Mouse (Mus musculus): ENCODE results near the gene Brk1. TPM values are rescaled to one million over a fixed set of nuclear protein-coding genes. Genes with fewer than 3 reads are reported as not detected.
A peak's percentile ranks its signal among the peaks of the same experiment; 100 is the strongest.

Gene Brk1
- total and polyA plus RNA-seq, 3 experiments = 147 to 161 TPM; not detected in 1

DNA sequence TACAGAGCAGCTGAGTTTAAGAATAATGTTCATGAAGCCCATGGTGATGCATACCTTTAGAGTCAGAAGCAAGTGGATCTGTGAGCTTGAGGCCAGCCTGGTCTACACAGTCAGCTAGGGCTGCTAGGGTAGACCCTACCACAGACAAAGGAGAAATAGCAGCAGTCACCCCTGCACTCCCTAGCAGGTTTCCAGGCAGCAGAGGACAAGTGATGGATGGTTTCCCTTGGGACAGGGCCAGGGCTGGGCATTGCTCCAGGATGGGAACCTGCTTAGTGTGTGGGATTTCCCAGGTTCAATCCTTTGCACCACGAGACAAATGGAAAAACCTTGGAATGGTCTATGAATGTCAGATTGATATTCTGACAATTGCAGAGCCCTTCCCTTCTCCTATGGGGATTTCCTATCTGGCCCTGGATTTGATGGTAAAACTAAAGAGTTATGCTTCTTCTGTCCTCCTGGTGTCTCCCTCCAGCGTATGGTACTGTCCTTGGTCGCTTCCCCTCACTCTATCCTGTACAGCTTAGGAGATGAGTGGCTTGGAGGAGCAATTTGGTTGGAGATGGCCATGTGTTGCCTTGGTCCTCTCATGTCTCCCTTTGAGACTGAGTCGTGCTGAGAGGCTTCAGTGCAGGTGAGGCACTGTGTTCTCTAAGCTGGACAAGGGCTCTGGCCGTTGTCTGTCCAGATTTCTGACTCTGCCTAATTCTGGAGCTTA is 17.9 kb upstream of the Brk1 start:
- no peaks in the 10 kb centered on the region for H3K4me1 ChIP-seq (ENCODE audit: control insufficient read depth in 1 of 2, insufficient read depth in 2 of 2, low read length in 2 of 2)
- H3K79me2 ChIP-seq (ENCODE audit: control insufficient read depth, insufficient read depth, low read length, poor library complexity) = no peaks in the 10 kb centered on the region
- H3K9me3 ChIP-seq (replicated peaks; ENCODE audit: insufficient read depth, low read length) = no peaks in the 10 kb centered on the region
- DNase-seq (ENCODE audit: low read depth, low spot score) = no peak
- no peaks in the 10 kb centered on the region for H3K27me3 ChIP-seq (ENCODE audit: control insufficient read depth in 1 of 2, insufficient read depth in 2 of 2, low read length in 2 of 2)
- H3K27ac ChIP-seq (ENCODE audit: control insufficient read depth, low read depth, low read length) = no peak overlapping the region
- H3K4me3 ChIP-seq (ENCODE audit: control insufficient read depth in 1 of 2, insufficient read depth in 1 of 2, low read depth in 2 of 2, low read length in 2 of 2) = no peak overlapping the region
- H3K9ac ChIP-seq (ENCODE audit: control insufficient read depth, low read depth, low read length, poor library complexity, severe bottlenecking) = no peak overlapping the region
- H3K36me3 ChIP-seq (ENCODE audit: control insufficient read depth in 1 of 2, insufficient read depth in 2 of 2, low read length in 2 of 2) = peaks cover 0 to 2% of the 10 kb centered on the region in 2 experiments; a peak in 1 of 4 replicates
- TF ChIP-seq SMC3 (IDR thresholded peaks at IDR 0.05; ENCODE audit: low read depth, low read length) (0 out of 2 replicates have a peak, but pooled peaks have one; percentile 6), EP300 (IDR thresholded peaks at IDR 0.05; ENCODE audit: low read depth in 1 of 2, low read length in 2 of 2) (no peak)

DNA sequence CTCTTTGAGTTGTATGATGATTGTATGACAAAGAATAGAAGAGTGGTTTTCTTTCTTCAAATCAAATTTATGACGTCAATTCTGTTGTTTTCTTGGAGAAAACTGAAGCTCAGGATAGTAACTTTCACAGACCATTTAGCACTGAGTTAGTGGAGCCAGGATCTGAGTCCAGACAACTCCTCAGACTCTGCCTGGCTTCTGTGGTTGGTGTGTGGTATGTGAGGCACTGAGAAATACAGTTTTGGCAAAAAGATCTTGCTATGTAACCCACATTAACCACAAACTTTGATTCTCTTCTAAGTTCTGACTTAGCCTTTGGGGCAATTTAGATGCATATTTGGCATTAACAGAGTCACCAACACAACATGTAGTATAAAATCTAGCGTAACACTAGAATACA is 11.9 kb upstream of the Brk1 start:
- no peak for DNase-seq (ENCODE audit: low read depth, low spot score)
- peaks cover 0 to 2% of the 10 kb centered on the region in 2 experiments; a peak in 1 of 4 replicates for H3K36me3 ChIP-seq (ENCODE audit: control insufficient read depth in 1 of 2, insufficient read depth in 2 of 2, low read length in 2 of 2)

DNA sequence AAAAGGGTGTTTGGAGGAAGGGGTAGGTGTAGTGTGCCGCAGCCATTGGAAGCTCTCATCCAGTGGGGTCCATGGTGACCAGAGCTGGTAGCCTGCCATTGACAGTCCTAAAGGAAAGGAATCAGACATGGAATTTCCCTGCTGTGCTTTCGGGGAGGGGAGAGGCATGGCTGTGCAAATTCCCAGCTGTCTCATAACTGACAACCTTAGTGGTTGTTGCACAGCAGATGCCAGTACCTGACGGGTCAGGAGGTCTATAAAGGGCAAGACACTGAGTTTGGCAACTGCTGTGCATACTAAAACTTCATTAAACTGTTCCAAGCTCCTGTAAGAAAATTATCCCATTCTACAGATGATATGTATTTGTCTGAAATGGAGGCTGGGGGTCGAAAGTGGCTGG is 6.6 kb upstream of the Brk1 start:
- no peak for TF ChIP-seq NRF1 (IDR thresholded peaks at IDR 0.05; ENCODE audit: insufficient read depth, low read depth, low read length, poor library complexity, severe bottlenecking)
- no peak for TF ChIP-seq TCF12 (IDR thresholded peaks at IDR 0.05; ENCODE audit: low read depth, low read length)
- TF ChIP-seq UBTF (IDR thresholded peaks at IDR 0.05; ENCODE audit: borderline replicate concordance, insufficient read depth, low read depth, low read length) = no peak
- TF ChIP-seq KAT2A (conservative IDR thresholded peaks at IDR 0.05; ENCODE audit: low read depth, low read length) = no peak
- TF ChIP-seq GATA1 (IDR thresholded peaks at IDR 0.05; ENCODE audit: low read depth, low read length) = no peak
- no peak for TF ChIP-seq MAFK (IDR thresholded peaks at IDR 0.05; ENCODE audit: borderline replicate concordance, low read depth, low read length)
- TF ChIP-seq CTCF (IDR thresholded peaks at IDR 0.05 in 2 of 3, conservative IDR thresholded peaks at IDR 0.05 in 1 of 3; ENCODE audit: control insufficient read depth in 1 of 3, insufficient read depth in 1 of 3, low read depth in 2 of 3, low read length in 3 of 3, poor library complexity in 1 of 3, severe bottlenecking in 1 of 3) = no peak
- no peak for TF ChIP-seq GABPA (IDR thresholded peaks at IDR 0.05; ENCODE audit: low read depth, low read length)
- TF ChIP-seq POLR2A (IDR thresholded peaks at IDR 0.05; ENCODE audit: control insufficient read depth in 1 of 2, insufficient read depth in 1 of 2, low read depth in 1 of 2, low read length in 2 of 2, poor library complexity in 1 of 2) = no peak
- no peak for TF ChIP-seq MEF2A (IDR thresholded peaks at IDR 0.05; ENCODE audit: extremely low read depth, insufficient replicate concordance, low read depth, low read length, poor library complexity, severe bottlenecking)
- no peak for TF ChIP-seq SIN3A (IDR thresholded peaks at IDR 0.05; ENCODE audit: low read length)
- TF ChIP-seq MAX (IDR thresholded peaks at IDR 0.05; ENCODE audit: low read length) = no peak
- no peak for TF ChIP-seq ZKSCAN1 (IDR thresholded peaks at IDR 0.05; ENCODE audit: low read depth, low read length)
- TF ChIP-seq ETS1 (IDR thresholded peaks at IDR 0.05; ENCODE audit: low read depth, low read length) = no peak
- TF ChIP-seq ELF1 (IDR thresholded peaks at IDR 0.05; ENCODE audit: low read depth, low read length) = no peak
- TF ChIP-seq E2F4 (IDR thresholded peaks at IDR 0.05; ENCODE audit: borderline replicate concordance, low read depth, low read length) = no peak
- H3K4me3 ChIP-seq (ENCODE audit: control insufficient read depth in 1 of 2, insufficient read depth in 1 of 2, low read depth in 2 of 2, low read length in 2 of 2) = no peak overlapping the region
- H3K36me3 ChIP-seq (ENCODE audit: control insufficient read depth in 1 of 2, insufficient read depth in 2 of 2, low read length in 2 of 2) = no peaks in the 10 kb centered on the region; a peak in 1 of 4 replicates
- H3K27ac ChIP-seq (ENCODE audit: control insufficient read depth, low read depth, low read length) = no peak overlapping the region
- no peaks in the 10 kb centered on the region for H3K27me3 ChIP-seq (ENCODE audit: control insufficient read depth in 1 of 2, insufficient read depth in 2 of 2, low read length in 2 of 2)
- peaks cover 0 to 7% of the 10 kb centered on the region in 2 experiments; a peak in 1 of 4 replicates for H3K4me1 ChIP-seq (ENCODE audit: control insufficient read depth in 1 of 2, insufficient read depth in 2 of 2, low read length in 2 of 2)
- DNase-seq (ENCODE audit: low read depth, low spot score) = no peak
- H3K79me2 ChIP-seq (ENCODE audit: control insufficient read depth, insufficient read depth, low read length, poor library complexity) = no peaks in the 10 kb centered on the region
- no peak overlapping the region for H3K9ac ChIP-seq (ENCODE audit: control insufficient read depth, low read depth, low read length, poor library complexity, severe bottlenecking)
- H3K9me3 ChIP-seq (replicated peaks; ENCODE audit: insufficient read depth, low read length) = no peaks in the 10 kb centered on the region

More for the DNA sequence above, 11.9 kb upstream of the Brk1 start:
- Histone ChIP-seq H3K9ac (ENCODE audit: control insufficient read depth, low read depth, low read length, poor library complexity, severe bottlenecking) (no peak overlapping the region), H3K27me3 (ENCODE audit: control insufficient read depth in 1 of 2, insufficient read depth in 2 of 2, low read length in 2 of 2) (no peaks in the 10 kb centered on the region), H3K79me2 (ENCODE audit: control insufficient read depth, insufficient read depth, low read length, poor library complexity) (no peaks in the 10 kb centered on the region), H3K4me1 (ENCODE audit: control insufficient read depth in 1 of 2, insufficient read depth in 2 of 2, low read length in 2 of 2) (no peaks in the 10 kb centered on the region), H3K4me3 (ENCODE audit: control insufficient read depth in 1 of 2, insufficient read depth in 1 of 2, low read depth in 2 of 2, low read length in 2 of 2) (no peak overlapping the region), H3K27ac (ENCODE audit: control insufficient read depth, low read depth, low read length) (no peak overlapping the region), H3K9me3 (replicated peaks; ENCODE audit: insufficient read depth, low read length) (no peaks in the 10 kb centered on the region)
- TF ChIP-seq MYB (IDR thresholded peaks at IDR 0.05; ENCODE audit: low read depth, low read length) (no peak), TBP (IDR thresholded peaks at IDR 0.05; ENCODE audit: low read depth, low read length) (no peak), MYC (IDR thresholded peaks at IDR 0.05; ENCODE audit: low read depth, low read length) (no peak), BHLHE40 (IDR thresholded peaks at IDR 0.05; ENCODE audit: borderline replicate concordance, low read depth, low read length) (no peak), ZC3H11A (IDR thresholded peaks at IDR 0.05; ENCODE audit: low read depth, low read length) (no peak), GATA1 (IDR thresholded peaks at IDR 0.05; ENCODE audit: low read depth, low read length) (no peak), CTCF (IDR thresholded peaks at IDR 0.05 in 2 of 3, conservative IDR thresholded peaks at IDR 0.05 in 1 of 3; ENCODE audit: control insufficient read depth in 1 of 3, insufficient read depth in 1 of 3, low read depth in 2 of 3, low read length in 3 of 3, poor library complexity in 1 of 3, severe bottlenecking in 1 of 3) (no peak), UBTF (IDR thresholded peaks at IDR 0.05; ENCODE audit: borderline replicate concordance, insufficient read depth, low read depth, low read length) (no peak), MXI1 (IDR thresholded peaks at IDR 0.05; ENCODE audit: low read depth, low read length) (no peak), RAD21 (IDR thresholded peaks at IDR 0.05; ENCODE audit: low read depth, low read length) (no peak), GABPA (IDR thresholded peaks at IDR 0.05; ENCODE audit: low read depth, low read length) (no peak), USF2 (IDR thresholded peaks at IDR 0.05; ENCODE audit: borderline replicate concordance in 1 of 2, insufficient read depth in 1 of 2, low read depth in 1 of 2, low read length in 2 of 2) (no peak), POLR2AphosphoS5 (IDR thresholded peaks at IDR 0.05; ENCODE audit: borderline replicate concordance, low read depth, low read length) (no peak), EP300 (IDR thresholded peaks at IDR 0.05; ENCODE audit: low read depth in 1 of 2, low read length in 2 of 2) (no peak), MAZ (IDR thresholded peaks at IDR 0.05; ENCODE audit: low read depth, low read length) (no peak), NELFE (IDR thresholded peaks at IDR 0.05; ENCODE audit: low read depth, low read length) (no peak), TCF12 (IDR thresholded peaks at IDR 0.05; ENCODE audit: low read depth, low read length) (no peak), TAL1 (IDR thresholded peaks at IDR 0.05; ENCODE audit: low read length) (no peak)
